Mouse (Mus musculus) left cerebral cortex, postnatal 4 days (tissue): Measurements from ENCODE around the gene Gm15737. TPM values are rescaled to one million over a fixed set of nuclear protein-coding genes. Genes with fewer than 3 reads are reported as not detected.

Experiments used
- DNase-seq: peaks from one replicate; pipeline ENCODE4 v3.0.0-alpha.2; 2022
- intact Hi-C: fragments of 180-260 bp; cut with DNase I; formaldehyde crosslinking; loops from one replicate; pipeline ENCODE4 v1.15.1; 2025
- total RNA-seq, 2 experiments: library from RNA; stranded (reverse); gene quantifications; 2 replicates each; pipeline ENCODE4 v1.2.3; 2021

The Gm15737 gene
- total RNA-seq = not detected

- no peak for DNase-seq
- intact Hi-C loops = no loop called here
These were observed at the start of gene Gm15737 for GRCm38 (mm10) chr6:92869089-92869581. Gm15737 (plus strand) TSS chr6:92869357.

- intact Hi-C loops = no loop called here
- no peak for DNase-seq
These were observed 47.6 kb upstream of the Gm15737 start for GRCm38 (mm10) chr6:92821606-92822005.

GRCm38 (mm10) chr6:92822006-92822405 lies 47.2 kb upstream of the Gm15737 start:
- intact Hi-C loops = no loop called here

GRCm38 (mm10) chr6:92823991-92824390 lies 45.2 kb upstream of the Gm15737 start:
- intact Hi-C loops = no loop called here
- DNase-seq = no peak

More at GRCm38 (mm10) chr6:92822006-92822405, 47.2 kb upstream of the Gm15737 start:
- DNase-seq = no peak

GRCm38 (mm10) chr6:92826561-92826960 lies 42.6 kb upstream of the Gm15737 start:
- intact Hi-C loops = no loop called here

GRCm38 (mm10) chr6:92827360-92827759 lies 41.8 kb upstream of the Gm15737 start:
- no peak for DNase-seq
- intact Hi-C loops = no loop called here

More at GRCm38 (mm10) chr6:92826561-92826960, 42.6 kb upstream of the Gm15737 start:
- no peak for DNase-seq

GRCm38 (mm10) chr6:92829148-92829547 lies 40.0 kb upstream of the Gm15737 start:
- intact Hi-C loops = no loop called here
- no peak for DNase-seq

- peak; percentile 47 for DNase-seq
- intact Hi-C loops = no loop called here
These were observed 38.1 kb upstream of the Gm15737 start for GRCm38 (mm10) chr6:92831106-92831505.

GRCm38 (mm10) chr6:92842000-92842399 lies 27.2 kb upstream of the Gm15737 start:
- intact Hi-C loops = no loop called here
- no peak for DNase-seq

- DNase-seq = no peak
- intact Hi-C loops = no loop called here
These were observed 25.7 kb upstream of the Gm15737 start for GRCm38 (mm10) chr6:92843474-92843873.

GRCm38 (mm10) chr6:92845898-92846297 lies 23.3 kb upstream of the Gm15737 start:
- DNase-seq = no peak

GRCm38 (mm10) chr6:92846614-92847013 lies 22.5 kb upstream of the Gm15737 start:
- DNase-seq = no peak
- intact Hi-C loops = no loop called here

More at GRCm38 (mm10) chr6:92845898-92846297, 23.3 kb upstream of the Gm15737 start:
- intact Hi-C loops = no loop called here

GRCm38 (mm10) chr6:92849208-92849607 lies 19.9 kb upstream of the Gm15737 start:
- intact Hi-C loops = no loop called here
- peak; percentile 48 for DNase-seq

- intact Hi-C loops = no loop called here
- DNase-seq = peak; percentile 70
These were observed 18.9 kb upstream of the Gm15737 start for GRCm38 (mm10) chr6:92850250-92850649.

- intact Hi-C loops = no loop called here
These were observed 14.3 kb upstream of the Gm15737 start for GRCm38 (mm10) chr6:92854873-92855272.

GRCm38 (mm10) chr6:92857761-92858160 lies 11.4 kb upstream of the Gm15737 start:
- intact Hi-C loops = no loop called here
- DNase-seq = no peak

More at GRCm38 (mm10) chr6:92854873-92855272, 14.3 kb upstream of the Gm15737 start:
- DNase-seq = no peak

GRCm38 (mm10) chr6:92858721-92859510 lies 10.2 kb upstream of the Gm15737 start:
- intact Hi-C loops = no loop called here
- DNase-seq = no peak

- DNase-seq = no peak
- intact Hi-C loops = no loop called here
These were observed 8.8 kb upstream of the Gm15737 start for GRCm38 (mm10) chr6:92860285-92860912.

GRCm38 (mm10) chr6:92862599-92862998 lies 6.6 kb upstream of the Gm15737 start:
- intact Hi-C loops = no loop called here
- no peak for DNase-seq

GRCm38 (mm10) chr6:92869582-92870219 lies 544 bp downstream of the Gm15737 start:
- DNase-seq = no peak
- intact Hi-C loops = no loop called here

GRCm38 (mm10) chr6:92871813-92872212 lies 2.7 kb downstream of the Gm15737 start:
- intact Hi-C loops = no loop called here

More at GRCm38 (mm10) chr6:92871813-92872212, 2.7 kb downstream of the Gm15737 start:
- DNase-seq = no peak
